Mouse (Mus musculus): ENCODE data around the gene Ccdc134.

Ccdc134 gene

GRCm38 (mm10) chr15:82187924-82188323 lies 60.2 kb downstream of the Ccdc134 start:
- in situ Hi-C loops (cut with MboI; ENCODE audit: low pct_unique_long_range_greater_than_20kb in 1 of 2, low sequenced_read_pairs in 2 of 2, unreplicated experiment in 1 of 2), result no loop called here

GRCm38 (mm10) chr15:82188481-82189240 lies 60.9 kb downstream of the Ccdc134 start:
- in situ Hi-C loops (cut with MboI; ENCODE audit: low pct_unique_long_range_greater_than_20kb in 1 of 2, low sequenced_read_pairs in 2 of 2, unreplicated experiment in 1 of 2), result no loop called here

Measured in mouse embryonic stem cell (cell line).